Mouse (Mus musculus) kidney, postnatal 25 days (tissue): Measurements from ENCODE around the gene Myzap.
"Not testable (repeated sequence)": the region's sequence is repeated elsewhere in the genome, so short reads cannot be mapped to it uniquely, and the experiment has no call there.

Experiments used
- DNase-seq, 2 experiments: peaks; one replicate each; pipeline ENCODE4 v3.0.0; 2021; ENCODE audit warnings: mixed read lengths in 2 of 2

The Myzap gene

GRCm38 (mm10) chr9:71542292-71542691, 49.9 kb downstream of the Myzap start:
- DNase-seq: no peak

GRCm38 (mm10) chr9:71540739-71541138, 51.4 kb downstream of the Myzap start:
- no peak for DNase-seq

GRCm38 (mm10) chr9:71535730-71536129, 56.4 kb downstream of the Myzap start:
- DNase-seq: no peak

- DNase-seq: no peak
Observed at GRCm38 (mm10) chr9:71535036-71535435, 57.1 kb downstream of the Myzap start.

GRCm38 (mm10) chr9:71529960-71530359, 62.2 kb downstream of the Myzap start:
- peak in 1 of 2 experiments; percentile 8 for DNase-seq

GRCm38 (mm10) chr9:71527438-71527837, 64.7 kb downstream of the Myzap start:
- no peak for DNase-seq

GRCm38 (mm10) chr9:71523901-71524300, 68.3 kb downstream of the Myzap start:
- DNase-seq: no peak

- no peak for DNase-seq
Observed at GRCm38 (mm10) chr9:71519836-71520235, 72.3 kb downstream of the Myzap start.

- no peak for DNase-seq
Observed at GRCm38 (mm10) chr9:71517487-71517886, 74.7 kb downstream of the Myzap start.

- peak; percentile 73 to 84 for DNase-seq
Observed at GRCm38 (mm10) chr9:71515862-71516261, 76.3 kb downstream of the Myzap start.

- no peak for DNase-seq
Observed at GRCm38 (mm10) chr9:71513566-71513965, 78.6 kb downstream of the Myzap start.

- no peak for DNase-seq
Observed at GRCm38 (mm10) chr9:71512899-71513298, 79.3 kb downstream of the Myzap start.

- DNase-seq: peak in 1 of 2 experiments; percentile 36
Observed at GRCm38 (mm10) chr9:71498391-71499182, 93.6 kb downstream of the Myzap start.

GRCm38 (mm10) chr9:71496637-71497036, 95.5 kb downstream of the Myzap start:
- peak; percentile 56 to 81 for DNase-seq

GRCm38 (mm10) chr9:71493771-71494170, 98.4 kb downstream of the Myzap start:
- no peak for DNase-seq

GRCm38 (mm10) chr9:71492296-71493025, 99.7 kb downstream of the Myzap start:
- DNase-seq: peak in 1 of 2 experiments; percentile 44

GRCm38 (mm10) chr9:71490076-71490475, 102.1 kb downstream of the Myzap start:
- no peak for DNase-seq

GRCm38 (mm10) chr9:71486127-71486526, 106.0 kb downstream of the Myzap start:
- DNase-seq: no peak

- DNase-seq: peak; percentile 96 to 97
Observed at GRCm38 (mm10) chr9:71485475-71486094, 106.6 kb downstream of the Myzap start, which contains the start of gene Polr2m. TSS of gene Polr2m (minus strand) at chr9:71485935.

GRCm38 (mm10) chr9:71484871-71485474, 107.2 kb downstream of the Myzap start:
- no peak for DNase-seq

GRCm38 (mm10) chr9:71483872-71484271, 108.3 kb downstream of the Myzap start:
- not testable (repeated sequence) for DNase-seq

- no peak for DNase-seq
Observed at GRCm38 (mm10) chr9:71480305-71480704, 111.9 kb downstream of the Myzap start.

- no peak for DNase-seq
Observed at GRCm38 (mm10) chr9:71479413-71479812, 112.7 kb downstream of the Myzap start.
